Mouse (Mus musculus): ENCODE results near the gene Fkbp11.
A peak's percentile ranks its signal among the peaks of the same experiment; 100 is the strongest.

Gene Fkbp11

DNA sequence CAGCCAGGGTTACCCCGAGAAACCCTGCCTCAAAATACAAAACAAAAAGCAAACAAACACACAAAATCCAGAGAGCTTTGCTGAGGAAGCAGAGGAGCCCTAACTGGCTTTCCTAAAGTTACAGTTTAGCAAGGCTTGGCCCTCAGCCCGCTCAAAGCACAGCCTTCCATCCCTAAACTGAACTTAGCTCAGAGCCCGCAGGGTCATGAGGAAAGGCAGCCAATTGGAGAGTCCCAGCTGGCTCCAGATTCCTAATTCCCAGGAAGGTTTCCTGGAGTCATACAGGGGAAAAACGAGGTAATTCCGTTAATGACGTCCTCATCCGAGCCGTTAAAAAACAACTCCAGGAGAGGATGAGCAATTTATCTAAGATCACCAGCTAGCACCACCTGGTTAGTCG lies 32.3 kb downstream of the Fkbp11 start:
- no peak for DNase-seq (ENCODE audit: low read depth, low spot score)

DNA sequence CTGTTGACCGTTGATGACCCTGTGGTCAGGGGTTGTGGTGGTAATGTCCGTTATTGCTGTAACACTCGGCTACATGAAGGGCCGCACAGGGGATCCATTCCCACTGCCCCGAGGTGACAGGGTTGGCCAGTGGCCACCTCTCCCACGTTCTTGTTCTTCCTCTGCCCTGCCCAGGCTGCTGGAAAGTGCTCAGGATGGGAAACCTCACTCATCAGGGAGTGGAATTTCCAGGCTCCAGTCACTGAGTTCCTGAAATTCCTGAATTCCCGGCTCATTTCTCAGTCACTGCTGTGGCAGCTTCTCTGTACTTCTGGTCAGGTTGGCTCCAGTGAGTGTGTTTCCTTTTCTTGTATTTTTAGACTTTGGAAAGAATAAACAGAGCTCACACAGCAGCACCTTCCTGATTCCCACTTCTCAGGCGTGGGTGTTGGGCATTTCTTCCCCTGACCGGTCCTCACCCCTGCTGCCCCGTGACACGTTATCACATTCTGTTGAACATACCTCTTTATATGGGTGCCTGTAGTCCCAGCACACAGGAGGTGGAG lies 35.8 kb downstream of the Fkbp11 start:
- DNase-seq (ENCODE audit: low read depth, low spot score), result no peak

DNA sequence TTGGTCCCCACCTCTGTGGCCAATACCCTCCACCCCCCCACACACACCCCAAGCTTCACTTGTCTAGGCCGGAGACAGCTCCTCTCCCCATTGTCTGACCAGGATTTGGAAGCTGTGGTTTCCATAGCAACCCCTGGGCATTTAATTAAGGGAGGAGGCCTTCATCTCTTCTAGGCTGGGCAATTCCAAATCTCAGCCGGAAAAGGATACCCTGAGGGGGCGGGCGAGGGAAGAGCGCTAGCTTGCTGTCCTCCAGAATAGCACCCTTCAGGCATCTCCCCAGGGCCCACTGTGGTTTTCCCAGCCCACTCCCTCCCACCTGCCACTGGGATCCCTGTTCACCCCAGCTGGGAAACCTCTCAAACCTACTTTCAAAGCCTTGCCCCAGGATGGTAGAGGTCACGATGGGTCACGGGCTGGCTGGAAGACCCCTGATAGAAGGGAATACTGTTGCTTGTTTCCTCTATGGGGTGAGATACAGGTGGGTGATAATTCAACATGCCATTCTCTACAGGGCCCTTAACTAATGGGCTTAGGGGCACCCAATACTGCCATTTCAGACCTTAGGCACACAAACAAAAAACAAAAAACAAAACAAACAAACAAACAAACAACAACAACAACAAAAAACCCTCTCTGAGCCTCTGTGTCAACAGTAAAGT lies 36.4 kb downstream of the Fkbp11 start:
- no peak for DNase-seq (ENCODE audit: low read depth, low spot score)

DNA sequence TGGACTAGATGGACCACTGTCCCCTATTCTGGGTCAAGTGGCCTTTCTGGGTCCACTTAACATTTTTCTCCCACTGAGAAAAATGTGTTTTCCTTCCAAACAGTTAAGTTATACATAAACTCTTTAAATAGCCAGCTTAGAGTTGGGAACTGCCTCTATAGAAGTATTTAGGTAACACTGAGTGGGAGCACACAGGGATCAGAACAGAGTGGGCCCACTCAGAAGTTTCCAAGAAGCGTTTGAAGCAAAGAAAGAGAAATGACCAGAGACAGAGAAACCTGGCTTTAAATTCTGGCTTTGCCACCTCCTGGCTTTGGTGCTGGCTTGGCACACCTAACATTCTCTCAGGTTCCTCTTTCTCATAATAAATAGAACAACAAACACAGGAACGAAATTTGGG lies 38.3 kb downstream of the Fkbp11 start:
- no peak for DNase-seq (ENCODE audit: low read depth, low spot score)

DNA sequence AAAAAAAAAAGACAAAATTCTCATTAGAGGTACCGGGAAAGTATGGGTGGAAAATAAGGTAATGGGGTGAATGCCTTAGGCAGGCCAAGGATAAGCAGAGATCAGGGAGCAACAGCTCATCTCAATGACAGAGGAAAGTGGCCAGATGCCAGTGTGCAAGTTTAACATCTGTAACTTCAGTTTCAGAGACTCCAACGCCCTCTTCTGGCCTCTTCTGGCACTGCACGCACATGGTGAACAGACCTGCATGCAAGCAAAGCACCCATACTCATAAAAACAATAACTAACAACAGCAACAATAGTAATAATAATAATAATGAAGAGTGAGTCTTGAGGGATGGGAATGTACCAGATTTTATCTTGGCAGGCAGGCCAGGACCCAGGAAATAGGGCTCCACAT lies 42.1 kb downstream of the Fkbp11 start:
- no peak for DNase-seq (ENCODE audit: low read depth, low spot score)

DNA sequence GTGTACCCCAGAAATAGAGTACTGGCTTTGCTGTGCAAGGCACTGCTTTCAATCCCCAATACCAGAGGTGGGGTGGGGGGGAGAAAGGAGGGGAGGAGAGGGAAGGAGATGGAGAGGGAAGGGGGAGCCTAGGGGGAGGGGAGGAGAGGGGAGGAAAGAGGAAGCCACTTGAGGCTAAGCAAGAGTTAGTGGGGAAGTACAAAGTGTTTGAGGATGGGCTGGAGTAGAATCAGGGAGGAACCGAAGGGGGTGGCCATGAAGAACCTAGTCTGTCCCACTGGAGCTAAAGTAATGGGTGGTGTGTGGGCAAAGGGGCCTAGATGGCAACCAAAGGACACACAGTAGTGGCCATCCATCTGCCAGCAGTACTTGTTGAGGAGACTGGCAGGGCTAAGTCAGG lies 44.3 kb downstream of the Fkbp11 start:
- DNase-seq (ENCODE audit: low read depth, low spot score), result no peak

DNA sequence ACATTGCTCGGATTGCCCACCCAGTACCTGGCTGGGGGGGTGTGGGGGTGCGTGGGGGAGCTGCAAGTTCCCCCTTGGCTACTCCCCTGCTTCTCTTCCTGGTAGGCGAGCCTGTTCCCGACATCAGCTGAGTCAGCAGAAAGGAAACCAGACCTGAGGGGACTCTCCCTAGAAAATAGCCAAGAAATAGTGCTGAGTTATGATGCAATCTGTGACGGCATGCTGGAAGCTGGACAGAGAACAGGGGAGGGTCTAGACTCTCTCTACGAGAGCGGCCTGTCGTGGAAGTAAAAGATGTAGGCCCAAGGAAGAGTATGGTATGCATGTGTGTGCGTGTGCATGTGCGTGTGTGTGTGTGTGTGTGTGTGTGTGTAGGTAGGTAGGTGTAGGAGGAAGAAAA lies 44.8 kb downstream of the Fkbp11 start:
- no peak for DNase-seq (ENCODE audit: low read depth, low spot score)

DNA sequence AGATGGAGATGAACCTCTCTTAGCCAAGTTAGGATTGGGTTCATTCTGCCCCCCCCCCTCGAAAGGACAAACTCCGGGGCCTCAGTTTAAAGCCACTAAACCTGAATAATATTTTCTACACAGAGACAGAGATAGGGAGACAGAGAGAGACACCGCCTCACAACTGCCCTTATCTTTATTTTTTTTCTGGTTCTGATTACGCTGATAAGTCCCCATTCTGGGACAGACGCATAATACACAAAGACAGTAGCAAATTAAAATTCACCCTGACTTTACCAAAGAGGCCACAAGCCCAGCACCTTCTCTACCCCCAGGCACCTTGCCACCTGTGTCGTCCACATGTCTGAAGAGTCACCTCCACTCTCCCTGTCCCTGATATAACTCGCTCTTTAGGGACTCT lies 46.4 kb downstream of the Fkbp11 start:
- DNase-seq (ENCODE audit: low read depth, low spot score), result no peak

DNA sequence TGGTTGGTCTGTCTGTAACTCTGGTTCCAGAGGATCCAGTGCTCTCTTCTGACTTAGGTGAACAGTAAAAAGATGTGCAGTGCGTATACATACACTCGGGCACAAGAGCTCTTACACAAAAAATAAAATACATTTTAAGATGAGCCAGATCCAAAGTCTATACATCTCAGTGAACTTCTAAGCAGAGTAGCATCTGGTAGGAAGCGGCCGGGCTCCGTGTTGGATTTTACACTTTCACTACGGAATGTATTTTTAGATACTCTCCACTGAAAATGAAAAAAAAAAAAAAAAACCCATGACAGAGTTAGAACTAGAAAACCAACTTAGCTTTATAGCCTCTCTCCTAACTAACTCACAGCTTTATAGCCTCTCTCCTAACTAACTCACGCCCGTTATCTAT lies 47.3 kb downstream of the Fkbp11 start:
- DNase-seq (ENCODE audit: low read depth, low spot score), result no peak

DNA sequence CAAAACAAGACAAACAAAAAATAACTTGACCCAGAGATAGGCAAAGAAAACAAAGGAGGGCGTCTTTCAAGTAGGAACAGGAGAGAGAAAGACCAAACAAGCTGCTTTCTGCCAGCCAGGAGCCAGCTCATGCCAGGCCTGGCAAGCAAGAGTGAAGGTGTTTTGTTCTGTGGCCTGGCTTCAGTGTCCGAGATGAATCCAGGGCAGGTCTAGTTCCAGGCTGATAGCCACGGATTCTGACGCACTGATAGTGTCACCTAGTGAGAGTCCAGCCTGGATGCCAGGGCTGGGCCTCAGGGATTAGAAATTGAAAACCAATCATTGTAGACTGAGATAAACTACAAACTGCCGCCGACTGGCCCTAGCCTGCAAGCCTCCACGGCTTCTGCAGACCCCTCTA lies 50.0 kb downstream of the Fkbp11 start:
- no peak for DNase-seq (ENCODE audit: low read depth, low spot score)

DNA sequence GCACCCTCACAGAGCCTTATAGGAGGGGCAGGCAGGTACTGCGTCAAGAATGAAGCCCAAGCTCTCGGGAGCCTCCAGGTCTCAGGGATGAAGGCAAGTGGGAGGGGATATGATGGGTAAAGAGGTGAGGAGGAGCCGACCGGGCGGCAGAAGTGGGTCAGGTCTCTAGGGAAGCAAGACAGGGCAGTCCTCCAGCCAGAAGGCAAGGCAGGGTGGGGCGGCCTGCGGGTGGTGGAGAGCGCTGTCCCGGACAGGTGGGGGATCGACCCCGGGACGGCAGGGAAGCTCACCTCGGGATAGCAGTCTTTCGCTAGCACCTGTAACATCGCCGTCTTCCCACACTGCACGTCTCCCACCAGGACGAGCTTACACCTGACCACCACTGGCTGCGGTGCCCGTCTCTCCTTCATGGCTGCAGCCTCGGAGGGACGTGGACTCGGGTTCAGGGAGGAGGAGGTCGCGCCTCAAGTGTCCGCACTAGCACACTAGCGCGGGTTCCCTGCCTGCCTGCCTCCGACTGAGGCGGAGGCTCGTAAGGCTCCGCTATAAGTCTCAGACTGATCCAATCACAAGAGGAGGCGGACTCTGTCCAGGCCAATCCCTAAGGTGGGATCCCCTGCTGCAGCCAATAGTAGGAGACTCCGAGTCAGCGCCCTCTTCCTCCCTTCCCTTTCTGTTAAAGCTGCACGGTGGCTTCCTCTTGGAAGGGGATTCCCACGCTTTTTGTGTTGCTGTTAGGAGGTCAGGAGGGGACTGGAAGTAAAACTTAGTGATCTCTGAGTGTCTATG lies 50.9 kb downstream of the Fkbp11 start, which contains the start of gene Rnd1:
Rnd1 (minus strand) TSS at position 522 of the 789 bp plus-strand sequence.
- peak; percentile 87 for DNase-seq (ENCODE audit: low read depth, low spot score)

DNA sequence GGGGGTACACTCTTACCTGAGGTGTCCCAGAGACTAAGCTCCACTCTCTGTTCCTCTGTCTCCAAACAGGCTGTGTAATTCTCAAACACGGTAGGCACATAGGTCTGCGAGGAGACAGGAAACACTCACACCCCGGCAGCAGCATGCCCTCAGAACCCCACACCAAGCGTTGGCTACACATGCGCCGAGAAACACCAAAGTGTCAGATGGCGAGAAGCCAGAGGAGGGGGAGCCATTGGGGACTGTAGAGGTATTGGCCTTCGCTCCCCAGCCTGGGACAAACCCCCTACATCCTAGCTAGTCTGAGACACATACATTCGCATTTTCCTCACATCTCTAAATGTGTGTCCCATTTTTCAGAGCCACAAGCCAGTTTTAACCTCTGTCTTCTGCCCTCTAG lies 51.5 kb downstream of the Fkbp11 start:
- DNase-seq (ENCODE audit: low read depth, low spot score), result peak; percentile 53

DNA sequence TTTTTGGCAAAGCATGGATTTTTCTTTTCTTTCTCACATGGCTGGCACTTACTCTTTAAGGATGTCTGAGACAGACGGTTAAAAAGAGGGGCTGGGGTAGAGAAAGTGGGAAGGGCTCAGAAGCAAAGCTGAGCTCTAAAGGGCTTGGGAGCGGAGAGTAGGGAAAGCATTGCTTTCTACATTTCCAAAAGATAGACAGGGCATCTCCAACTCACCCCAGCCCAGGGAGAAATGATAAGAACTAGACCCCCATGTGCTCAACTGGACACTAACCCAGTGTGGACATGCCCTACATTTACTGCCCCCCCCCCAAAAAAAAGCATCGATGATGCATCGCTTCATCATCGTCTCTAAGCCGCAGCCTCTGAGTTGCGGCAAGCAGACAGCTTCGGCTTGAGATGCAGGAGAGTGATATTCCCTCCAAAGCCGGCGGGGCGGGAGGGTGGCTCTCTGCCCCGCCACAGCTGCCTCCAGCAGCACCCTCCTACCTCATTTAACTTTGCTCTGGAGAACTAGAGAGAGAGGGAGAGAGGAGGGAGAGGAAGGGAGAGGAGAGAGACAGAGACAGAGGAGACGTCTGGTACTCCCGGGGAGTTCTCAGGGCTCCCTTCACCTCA lies 52.3 kb downstream of the Fkbp11 start:
- no peak for DNase-seq (ENCODE audit: low read depth, low spot score)

DNA sequence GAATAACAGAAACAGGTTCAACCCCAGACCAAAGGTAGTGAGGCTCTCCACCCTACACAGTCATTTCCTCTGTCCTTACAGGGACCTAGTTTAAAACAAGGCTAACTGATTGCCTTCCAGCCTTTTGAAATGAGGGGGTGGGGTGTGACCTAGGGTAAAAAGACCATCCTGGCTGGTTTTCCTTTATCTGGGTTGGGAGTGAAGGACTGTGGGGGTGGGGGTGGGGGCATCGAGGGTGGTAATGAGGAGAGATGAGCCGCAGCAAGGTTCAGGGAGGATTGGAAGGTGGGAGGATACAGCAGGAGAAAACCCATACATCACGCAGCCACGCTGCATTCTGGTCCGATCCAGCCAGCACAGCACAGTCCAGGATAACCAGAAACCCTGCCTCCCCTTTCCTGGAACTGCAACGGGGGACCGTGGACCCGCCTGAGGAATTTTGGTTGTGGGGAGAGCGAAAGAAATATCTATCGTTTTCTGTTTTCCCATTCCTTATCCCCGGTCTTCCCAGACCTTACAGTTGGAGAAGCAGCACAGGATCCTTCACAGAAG lies 52.9 kb downstream of the Fkbp11 start:
- no peak for DNase-seq (ENCODE audit: low read depth, low spot score)

All from CD4-positive helper T cell, adult 2 months (primary cell).